Mouse (Mus musculus): Measurements from ENCODE around the gene Angel1.

Gene Angel1

DNA sequence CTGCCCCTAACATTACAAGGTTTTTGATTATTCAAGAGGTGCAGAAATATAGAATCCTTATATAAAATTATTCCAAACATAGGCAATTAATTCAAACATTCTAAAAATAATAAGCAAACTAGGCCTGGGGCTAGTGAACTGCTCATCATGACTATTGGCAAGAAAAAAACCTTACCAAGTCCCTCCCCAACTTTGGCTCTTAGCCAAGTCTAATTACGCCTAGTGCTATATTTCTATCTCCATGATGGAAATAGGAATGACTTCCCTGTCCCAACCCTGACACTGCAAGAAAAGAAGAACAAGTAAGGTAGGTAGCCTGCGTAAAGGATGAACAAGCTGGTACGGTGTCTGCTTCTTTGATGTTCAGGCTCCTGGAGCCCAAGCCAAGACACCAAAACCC is 23.6 kb downstream of the Angel1 start:
- no peak for DNase-seq (ENCODE audit: inconsistent ontology term)

DNA sequence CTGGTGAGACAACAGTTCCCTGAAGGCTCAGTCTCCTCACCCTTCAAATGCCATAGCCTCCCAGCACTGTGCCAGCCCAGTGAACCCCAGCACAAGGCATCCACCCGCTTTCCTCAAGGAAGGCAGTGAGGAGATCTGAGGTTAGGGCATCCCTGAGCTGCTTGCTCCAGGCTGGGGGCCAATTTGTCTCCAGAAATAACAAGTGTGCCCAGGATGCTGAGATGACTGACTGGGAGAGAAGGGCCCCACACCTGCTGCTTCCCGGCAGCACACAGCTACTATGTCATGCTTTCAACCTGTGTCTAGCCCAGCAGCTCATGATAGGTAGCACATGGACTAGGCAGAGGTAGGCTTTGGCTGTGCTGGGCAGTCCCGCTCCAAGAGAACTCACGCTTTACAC is 24.8 kb downstream of the Angel1 start:
- DNase-seq (ENCODE audit: inconsistent ontology term): no peak

DNA sequence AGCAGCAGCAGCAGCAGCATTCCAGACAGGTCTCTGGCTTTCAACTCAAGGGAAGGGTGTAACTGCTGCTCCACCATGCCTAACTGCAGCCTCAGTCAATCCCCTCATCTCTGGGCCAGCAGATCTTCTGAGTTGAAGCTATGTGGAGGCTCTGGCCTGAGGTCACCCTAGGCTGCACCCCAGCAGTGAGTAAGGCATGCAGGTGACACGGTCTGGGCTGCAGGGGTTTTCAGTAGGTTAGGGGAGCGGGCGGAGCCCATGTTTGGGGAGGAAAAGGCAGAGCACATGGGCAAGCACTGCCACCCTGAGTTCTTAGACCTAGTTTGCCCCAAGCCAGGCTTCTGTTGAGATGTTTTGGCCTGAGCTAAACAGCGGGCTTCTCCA is 25.3 kb downstream of the Angel1 start:
- no peak for DNase-seq (ENCODE audit: inconsistent ontology term)

DNA sequence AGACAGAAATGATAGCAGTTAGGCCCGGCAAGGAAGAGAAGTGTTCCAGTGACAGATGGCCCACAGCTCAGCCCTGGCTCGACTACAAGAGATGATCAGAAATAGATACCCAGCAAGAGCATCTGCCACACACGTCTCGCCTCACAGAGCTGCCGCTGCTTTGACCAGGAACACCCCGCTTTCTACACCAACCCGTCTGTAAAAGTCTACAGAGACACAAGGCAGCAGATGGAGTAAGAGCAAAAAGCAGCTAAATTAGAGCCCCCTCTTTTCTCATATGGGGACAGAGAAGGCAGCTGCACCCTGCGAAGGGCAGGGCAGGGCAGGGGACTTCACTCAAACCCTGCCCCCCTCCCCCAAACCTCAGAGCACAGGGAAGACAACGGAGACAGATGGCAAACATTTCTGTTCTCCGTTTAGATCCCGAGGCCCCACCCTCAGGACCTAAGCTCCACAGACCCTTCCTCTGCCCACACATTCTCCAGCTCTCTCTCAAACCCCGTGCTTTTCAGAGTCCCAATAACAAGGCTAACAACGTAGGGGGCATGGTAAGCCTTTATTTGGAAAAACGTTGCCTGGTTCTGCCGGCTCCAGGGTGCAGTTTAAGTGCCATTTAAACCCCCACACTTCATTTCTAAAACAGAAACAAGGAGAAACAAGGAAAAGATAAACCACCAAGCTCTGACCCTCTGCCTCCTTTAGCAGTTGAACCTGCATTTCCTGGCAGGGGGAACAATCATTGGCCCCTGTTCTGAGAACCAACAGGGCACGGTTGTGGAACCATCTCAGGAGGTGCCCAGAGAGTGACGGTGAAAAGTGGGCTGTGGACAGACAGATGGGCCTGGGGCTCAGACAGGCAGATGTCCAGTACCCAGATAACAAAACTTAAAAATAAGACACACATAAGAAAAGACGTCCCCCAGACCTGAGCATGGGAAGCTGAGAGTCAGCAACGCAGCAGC is 26.0 kb downstream of the Angel1 start:
- DNase-seq (ENCODE audit: inconsistent ontology term): no peak

DNA sequence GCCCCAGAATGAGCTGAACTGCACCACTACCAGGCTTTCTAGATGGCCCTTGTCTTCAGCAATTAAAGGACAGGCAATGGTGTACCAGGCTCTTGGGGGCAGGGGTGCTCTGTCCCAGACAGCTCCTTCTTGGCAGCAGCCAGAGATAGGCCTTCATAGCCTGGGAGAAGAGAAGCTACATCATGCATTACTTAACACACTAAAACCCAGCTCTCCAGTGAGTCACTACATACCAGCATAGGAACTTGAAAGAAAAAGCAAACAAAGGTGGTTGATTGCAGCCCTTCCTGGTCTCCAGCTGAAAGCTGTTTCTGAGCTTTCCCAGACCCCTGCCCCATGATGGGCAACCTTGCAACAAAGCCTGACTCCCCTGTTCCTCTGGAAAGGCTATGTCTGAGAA is 27.7 kb downstream of the Angel1 start:
- DNase-seq (ENCODE audit: inconsistent ontology term): peak; percentile 32

DNA sequence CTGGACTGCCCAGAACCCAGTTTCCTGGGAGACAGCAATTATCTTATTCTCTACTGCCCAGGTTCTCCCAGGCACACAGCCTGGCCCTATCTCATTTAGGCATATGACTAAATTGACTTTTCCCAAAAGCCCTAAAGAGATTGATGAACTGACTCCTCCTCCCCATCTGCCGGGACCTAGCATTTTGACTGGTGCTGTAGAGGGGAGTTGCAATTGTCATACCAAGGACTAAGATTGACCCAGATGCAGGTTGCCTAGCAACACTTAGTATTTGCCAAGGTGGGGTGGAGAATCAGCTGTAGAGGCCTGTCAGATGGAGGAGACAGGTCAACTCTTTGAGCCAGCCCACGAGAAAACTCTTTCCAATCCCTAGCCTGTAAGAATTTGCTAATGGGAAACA is 28.3 kb downstream of the Angel1 start:
- no peak for DNase-seq (ENCODE audit: inconsistent ontology term)

DNA sequence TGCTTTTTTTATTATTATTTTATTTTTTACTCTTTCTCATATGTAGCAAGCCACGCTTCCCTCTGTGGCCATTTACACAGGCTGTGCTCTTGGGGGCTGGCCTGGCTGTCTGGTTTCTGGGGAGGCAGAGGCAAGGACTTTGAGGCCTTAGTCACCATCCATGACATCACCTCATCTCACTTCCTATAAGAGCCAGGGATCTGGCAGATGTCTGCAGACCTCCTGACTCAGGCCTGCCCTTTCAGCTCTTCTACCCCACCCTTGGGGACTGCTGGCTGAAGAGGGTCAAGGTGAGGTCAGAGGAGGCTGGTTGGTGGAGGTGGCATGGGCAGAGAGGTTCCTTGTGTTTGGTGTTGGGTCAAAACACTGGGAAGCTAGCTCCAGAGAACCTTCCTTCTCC is 31.8 kb downstream of the Angel1 start:
- peak; percentile 20 for DNase-seq (ENCODE audit: inconsistent ontology term)

DNA sequence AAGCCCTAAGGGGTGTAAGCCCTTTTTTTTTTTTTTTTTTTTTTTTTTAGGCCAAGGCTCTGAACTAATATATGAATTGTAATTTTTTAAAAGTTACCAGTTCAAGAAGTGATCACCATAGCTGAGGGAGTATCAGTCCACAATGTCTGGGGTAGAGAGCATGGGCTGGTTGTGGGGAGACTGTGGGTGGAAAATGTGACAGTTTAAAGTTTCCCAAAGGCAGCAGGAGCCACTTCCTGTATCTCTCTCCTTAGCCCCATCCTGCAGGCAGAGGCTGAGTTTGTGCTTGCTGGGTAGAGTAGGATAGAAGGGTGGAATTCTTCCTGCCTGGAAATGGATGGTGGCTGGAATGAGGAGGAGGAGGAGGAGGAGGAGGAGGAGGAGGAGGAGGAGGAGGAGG is 32.9 kb downstream of the Angel1 start:
- DNase-seq (ENCODE audit: inconsistent ontology term): no peak

DNA sequence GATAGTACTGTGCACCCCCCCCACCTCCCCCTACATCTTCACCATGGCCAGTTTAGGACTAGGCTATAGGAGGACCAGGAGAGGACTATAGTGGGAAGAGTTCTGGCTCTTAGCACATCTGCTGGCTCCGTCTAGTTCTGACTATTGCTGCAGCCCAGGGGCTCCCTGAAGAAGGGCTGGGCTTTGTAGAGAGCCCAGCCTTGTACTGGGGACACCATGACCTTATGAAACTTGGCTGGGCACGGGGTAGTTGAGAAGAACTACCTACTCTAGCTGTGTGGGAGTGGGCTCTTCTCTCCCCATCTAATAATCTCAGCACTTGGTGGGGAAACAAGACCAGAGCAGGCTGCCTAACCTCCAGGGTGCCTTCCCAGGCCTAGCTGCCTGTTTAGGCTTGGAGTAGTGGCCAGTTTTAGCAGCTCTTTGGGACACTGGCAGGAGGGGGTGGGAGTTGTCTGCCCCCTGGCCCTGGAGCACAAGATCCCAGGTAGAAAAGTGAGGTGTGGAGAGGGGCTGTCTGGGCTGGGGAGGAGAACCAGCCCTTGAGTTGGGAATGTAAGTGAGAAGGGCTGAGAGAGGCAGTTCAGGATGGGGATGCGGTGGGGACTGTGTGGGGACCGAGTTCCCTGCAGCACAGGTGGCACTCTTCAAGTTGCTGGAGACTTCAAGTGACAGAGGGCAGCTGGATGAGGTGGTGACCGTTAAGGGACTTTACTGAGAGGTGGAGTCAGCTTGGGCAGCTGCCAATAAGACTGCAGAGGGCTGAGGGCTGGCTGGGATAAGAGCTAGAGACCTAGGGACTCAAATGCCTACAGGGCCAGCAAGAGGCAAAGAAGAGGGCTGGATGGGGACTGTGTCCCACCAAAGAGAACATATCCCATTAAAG is 33.5 kb downstream of the Angel1 start:
- DNase-seq (ENCODE audit: inconsistent ontology term): no peak

DNA sequence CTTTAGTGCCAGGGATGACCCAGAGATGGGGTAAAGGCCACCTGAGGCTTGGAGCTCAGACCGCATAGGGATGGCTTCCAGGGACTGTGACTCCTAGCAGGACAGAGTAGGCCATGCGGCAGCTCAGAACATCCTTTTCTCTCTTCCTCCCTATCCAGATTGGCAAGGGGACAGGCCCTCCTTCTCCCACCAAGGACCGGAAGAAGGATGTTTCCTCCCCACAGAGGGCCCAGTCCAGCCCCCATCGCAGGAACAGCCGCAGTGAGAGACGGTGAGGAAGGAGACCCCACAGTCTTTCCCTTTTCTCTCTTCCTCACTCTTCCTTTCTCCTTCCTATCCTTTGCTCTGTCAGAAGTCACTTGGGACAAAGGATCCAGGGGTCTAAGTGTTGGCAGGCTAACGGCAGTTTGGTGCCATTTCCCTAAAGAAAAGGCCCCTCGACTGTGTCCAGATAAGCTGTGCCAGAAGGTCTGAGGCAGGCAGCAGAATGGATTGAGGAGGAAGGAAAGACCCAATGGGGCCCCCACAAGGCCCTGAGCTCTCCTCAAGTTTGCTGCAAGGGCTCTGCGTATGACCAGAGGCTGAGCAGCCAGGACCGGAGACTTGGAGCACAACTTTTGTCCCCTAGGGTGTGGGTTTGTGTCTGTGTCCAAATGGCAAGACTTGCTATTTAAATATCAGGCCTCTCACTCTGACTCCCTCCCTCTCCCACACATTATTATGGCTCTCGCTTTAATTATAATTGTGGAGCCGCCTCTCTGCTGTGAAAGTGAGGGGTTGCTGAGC is 35.4 kb downstream of the Angel1 start:
- DNase-seq (ENCODE audit: inconsistent ontology term): no peak

DNA sequence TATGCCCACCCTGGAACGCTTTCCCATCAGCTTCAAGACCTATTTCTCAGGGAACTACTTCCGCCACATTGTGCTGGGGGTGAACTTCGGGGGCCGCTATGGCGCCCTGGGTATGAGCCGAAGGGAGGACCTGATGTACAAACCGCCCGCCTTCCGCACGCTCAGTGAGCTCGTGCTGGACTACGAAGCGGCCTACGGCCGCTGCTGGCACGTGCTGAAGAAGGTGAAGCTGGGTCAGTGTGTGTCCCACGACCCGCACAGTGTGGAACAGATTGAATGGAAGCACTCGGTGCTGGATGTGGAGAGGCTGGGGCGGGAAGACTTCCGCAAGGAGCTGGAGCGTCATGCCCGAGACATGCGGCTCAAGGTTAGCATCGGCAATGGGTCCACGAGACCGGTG is 37.3 kb downstream of the Angel1 start:
- DNase-seq (ENCODE audit: inconsistent ontology term): no peak

DNA sequence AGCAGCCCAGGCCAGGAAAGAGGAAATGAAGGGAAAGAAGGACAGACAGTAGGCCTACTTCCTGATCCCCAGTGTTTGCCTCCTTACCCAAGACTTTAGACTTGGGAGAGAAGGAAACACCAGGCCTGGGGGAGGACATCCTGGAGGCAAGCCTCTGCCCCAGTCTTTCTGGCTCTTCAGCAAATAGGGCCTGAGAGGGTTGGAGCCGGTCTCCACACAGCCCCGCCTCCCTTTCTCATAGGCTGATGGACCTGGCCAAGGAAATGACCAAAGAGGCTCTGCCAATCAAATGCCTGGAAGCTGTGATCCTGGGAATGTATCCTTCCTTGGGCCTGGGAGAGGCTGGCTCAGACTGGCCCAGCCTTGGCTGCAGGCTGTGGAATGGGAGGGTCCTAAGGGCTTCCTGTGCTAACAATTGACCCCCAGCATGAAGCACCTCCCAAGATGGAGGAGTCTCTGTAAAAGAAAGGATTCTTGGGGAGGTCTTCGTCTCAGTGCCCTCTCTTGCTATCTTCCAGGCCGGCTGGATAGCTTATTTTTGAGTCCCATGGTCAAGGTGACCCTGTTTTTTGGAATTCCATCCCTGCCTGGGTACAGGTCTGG is 38.2 kb downstream of the Angel1 start:
- no peak for DNase-seq (ENCODE audit: inconsistent ontology term)

DNA sequence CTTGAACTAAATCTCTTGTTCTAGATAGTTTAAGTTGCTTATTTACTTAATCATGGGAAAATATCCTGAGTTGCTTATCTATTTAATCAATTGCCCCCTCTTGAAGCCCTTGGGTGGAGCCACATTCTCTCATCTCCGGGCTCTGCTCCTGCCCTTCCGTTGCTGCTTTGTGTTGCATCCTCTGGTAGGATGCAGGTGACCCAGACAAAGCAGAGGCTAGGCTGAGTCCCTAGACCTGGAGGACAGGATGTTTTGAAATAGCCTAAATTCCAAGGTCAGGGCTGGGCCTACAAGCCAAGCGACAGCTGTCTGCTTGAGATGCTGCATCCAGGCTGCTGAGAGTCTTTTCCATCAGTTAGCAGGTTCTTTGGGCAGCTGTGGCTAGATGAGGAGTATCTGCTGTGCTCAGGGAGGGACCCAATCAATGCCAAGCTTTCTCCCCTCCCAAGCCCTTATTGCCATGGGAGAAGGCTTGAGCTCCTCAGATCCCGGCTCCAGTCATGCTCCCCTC is 38.8 kb downstream of the Angel1 start:
- no peak for DNase-seq (ENCODE audit: inconsistent ontology term)

DNA sequence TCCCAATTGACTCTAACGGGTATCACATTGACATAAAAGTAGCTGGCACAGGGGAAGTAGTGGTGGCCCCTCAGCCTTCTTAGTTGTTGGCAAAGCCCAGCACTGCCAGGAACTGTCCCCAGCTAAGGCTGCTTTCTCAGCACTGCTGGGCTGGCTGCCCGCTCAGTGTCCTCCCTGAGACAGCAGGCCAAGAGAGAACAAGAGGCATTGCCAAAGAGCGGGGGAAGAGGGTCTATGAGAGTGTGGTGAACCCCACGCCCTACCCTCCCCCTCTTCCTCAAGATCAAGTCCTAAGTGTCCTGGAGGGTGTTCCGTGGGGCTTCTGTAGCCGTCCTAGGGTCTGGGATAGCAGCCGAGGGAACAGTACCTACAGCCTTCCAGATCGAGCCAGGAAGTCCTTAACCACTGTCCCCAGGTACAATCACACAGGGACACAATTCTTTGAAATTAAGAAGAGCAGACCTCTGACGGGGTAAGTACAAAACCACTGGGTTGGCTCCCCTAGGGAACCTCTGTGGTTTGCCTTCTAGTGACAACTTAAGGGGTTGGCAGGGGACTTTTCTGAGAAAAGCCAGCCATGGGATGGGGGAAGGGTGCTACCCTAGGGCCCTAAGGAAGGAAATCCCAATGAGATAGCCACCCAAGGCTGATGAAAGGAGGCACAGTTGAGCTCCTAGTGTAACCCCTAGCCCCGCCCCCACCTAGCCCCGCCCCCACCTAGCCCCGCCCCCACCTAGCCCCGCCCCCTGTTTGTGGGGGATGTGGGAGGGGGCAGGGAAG is 39.5 kb downstream of the Angel1 start:
- DNase-seq (ENCODE audit: inconsistent ontology term): peak; percentile 17

DNA sequence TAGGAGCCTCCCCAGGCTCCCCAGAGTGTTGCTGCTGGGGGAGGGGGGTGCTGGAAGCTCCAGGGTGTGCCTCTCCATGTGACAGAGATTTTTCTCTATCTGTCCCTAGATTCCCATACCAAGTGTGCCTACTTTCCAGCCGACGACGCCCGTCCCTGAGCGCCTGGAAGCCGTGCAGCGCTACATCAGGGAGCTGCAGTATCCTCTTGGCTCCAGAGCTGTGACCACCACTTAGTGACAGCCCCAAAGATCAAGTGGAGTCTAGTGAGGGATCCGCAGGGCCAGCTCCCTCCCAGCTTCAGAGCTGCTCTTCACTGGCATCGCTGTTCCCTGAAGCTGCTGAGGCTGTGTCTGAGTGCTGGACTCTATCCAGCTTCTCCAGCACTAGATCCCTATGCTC is 41.0 kb downstream of the Angel1 start:
- DNase-seq (ENCODE audit: inconsistent ontology term): peak; percentile 17

DNA sequence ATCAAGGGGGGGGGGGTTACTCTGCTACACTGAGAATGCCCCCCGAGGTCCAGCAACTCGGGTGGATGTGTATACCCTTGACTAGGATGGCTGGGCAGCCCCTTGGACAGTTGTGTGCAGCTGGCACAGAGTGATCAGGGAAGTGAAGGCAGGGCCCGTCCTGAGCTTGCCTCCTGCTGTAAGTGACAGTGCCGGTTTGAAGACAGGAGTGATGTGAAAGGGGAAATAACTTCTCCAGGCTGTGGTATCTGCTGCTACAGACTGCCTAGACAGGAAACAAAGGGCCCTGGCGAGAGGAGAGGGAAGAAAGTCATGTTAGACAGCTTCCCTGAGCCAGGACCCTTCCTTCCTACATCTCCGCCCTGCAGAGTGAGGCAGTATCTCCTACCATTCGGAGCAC is 42.6 kb downstream of the Angel1 start:
- DNase-seq (ENCODE audit: inconsistent ontology term): no peak

DNA sequence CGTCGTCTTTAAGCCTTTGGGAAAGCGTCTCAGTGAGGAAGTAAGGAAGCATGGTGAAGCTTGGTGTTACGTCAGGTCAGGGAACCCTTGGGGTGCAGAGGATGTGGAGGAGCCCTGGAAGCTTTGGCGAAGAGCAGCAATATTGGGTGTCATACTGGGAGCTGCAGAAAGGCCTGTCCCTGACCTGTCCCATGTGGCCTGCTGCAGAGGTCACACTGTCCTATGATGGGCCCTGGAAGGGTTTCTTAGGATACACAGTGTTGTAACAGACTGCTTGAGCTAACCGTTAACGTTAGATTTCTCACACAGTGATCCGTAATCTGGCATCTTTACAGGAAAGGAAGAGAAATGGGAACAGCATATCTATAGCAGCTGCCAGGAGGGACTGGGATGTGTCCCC is 44.1 kb downstream of the Angel1 start:
- no peak for DNase-seq (ENCODE audit: inconsistent ontology term)

DNA sequence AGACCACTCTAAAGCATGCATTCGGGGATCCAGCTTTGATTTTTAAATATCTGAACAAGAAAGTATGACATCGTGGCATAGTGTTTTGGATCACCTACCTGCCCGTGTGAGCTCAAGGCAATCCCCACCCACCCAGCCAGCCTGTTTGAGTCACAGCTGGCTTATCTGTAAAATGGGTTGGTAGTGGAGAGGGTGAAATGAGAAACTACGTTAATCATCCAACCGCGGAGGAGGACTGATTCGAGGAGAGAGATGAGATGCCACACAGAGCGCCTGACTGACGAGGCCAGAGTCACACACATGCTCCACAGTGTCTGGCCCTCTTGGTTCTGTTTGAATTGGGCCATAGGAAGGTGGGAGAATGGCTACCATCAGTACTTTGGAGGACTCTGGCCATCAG is 44.6 kb downstream of the Angel1 start:
- no peak for DNase-seq (ENCODE audit: inconsistent ontology term)

DNA sequence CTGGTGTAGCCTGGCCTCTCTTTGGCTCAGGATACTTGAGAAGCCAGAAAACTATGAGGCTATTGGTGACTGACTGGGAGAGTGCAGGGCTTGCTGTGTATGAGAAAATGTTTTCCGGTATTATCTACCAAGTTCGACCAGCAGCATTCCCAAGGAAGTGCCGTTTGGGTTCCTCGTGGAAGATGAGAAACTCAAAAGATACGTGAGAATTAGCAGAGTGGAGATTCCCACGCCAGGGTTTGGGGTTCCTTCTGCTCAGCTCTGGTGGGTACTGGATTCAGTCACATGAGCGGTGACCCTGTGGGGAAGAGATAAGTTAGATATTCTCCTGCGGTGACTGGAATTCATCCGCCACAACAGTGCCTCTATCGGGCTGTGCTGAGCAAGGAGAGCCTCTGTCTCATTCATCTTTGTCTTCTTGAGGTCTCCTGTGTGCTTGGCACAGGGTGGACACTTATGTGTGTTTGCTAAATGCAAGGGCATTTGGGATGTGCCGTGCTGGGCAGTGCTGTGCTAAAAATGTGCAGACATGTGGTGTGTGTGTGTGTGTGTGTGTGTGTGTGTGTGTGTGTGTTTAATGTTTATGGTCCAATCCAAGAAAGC is 45.6 kb downstream of the Angel1 start:
- peak; percentile 37 for DNase-seq (ENCODE audit: inconsistent ontology term)

DNA sequence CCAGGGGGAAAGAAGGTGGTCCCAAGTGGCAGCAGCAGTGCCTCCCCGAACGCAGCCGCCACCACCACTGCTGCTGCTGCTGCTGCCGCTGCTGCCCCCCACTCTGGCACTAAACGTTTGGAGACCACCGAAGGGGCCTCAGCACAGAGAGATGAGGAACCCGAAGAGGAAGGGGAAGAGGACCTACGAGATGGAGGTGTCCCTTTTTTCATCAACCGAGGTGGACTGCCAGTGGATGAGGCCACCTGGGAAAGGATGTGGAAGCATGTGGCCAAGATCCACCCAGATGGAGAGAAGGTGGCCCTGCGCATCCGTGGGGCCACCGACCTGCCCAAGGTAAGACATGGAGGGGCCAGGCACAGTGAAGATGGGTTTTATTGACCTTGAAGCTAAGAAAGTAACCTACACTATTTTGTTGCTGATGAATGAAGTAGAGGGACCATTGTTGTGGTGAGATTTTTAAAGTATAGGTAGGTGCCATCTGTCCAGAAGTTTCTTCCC is 46.2 kb downstream of the Angel1 start:
- no peak for DNase-seq (ENCODE audit: inconsistent ontology term)
